Mouse (Mus musculus) heart, adult 8-10 months (tissue): ENCODE results near the gene Armc2. TPM values are rescaled to one million over a fixed set of nuclear protein-coding genes. Genes with fewer than 3 reads are reported as not detected.
A peak's percentile ranks its signal among the peaks of the same experiment; 100 is the strongest.
"Not testable (repeated sequence)": the region's sequence is repeated elsewhere in the genome, so short reads cannot be mapped to it uniquely, and the experiment has no call there.

Experiments
- DNase-seq: peaks from one replicate; pipeline ENCODE4 v3.0.0; 2022; ENCODE audit warnings: low spot score
- total RNA-seq, 4 experiments: library from RNA; stranded (reverse); gene quantifications; 2 replicates each; pipeline ENCODE4 v1.2.4; 2022

Armc2 gene
- total RNA-seq, 4 experiments from 2014 or later = 22.2 to 29.8 (median 28.0) TPM

DNA sequence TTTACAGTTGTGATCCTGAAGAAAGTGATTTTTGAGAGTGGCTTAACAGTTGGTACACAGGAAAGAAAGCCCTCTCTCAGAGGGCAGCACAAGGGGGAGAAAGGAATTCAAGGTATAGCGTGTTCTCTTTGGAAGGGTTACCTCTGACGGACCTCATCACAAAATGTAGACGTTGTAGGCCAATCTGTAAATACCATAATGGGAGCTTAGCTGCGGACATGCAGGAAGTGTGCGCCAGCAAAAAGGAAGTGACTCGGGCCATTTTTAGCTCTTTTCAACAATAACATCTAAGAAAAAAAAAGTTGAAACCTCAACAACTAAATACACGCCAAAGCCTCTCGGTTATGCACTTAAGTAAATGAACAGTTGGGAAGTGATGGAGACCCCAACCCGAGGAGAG is 45.6 kb downstream of the Armc2 start:
- DNase-seq = no peak

DNA sequence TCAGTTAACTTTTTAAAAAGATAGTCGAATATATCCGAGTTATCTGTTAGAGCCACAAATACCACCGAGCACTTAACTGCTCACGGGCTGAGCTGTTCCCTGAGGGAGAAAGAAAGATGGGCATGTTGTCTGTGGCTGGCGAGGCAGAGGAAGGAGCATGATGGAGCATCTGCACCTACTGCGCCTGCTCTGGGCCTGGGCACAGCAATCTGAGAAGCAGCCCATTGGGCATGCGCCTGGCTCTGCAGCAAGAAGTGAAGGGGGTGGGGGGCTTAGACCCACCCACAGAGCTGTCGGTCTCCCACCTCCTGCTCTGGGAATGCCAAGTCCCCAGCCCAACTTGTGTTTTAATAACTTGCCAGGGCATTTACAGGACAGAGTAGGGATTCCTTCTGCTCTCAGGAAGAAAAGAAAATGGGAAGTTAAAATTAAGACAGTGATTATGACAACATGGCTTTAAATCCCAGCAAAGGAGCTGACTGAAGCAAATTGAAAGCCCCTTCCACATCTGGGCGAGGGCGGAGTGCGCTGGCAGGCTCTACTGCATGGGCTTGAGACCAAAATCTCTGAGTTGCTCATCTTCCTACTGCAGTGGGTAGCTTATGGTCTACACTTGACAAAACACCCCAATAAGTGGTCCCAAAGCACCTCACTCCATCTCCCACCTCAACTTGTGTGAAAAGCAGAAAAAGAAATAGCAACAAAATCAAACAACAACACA is 50.2 kb downstream of the Armc2 start:
- no peak for DNase-seq

DNA sequence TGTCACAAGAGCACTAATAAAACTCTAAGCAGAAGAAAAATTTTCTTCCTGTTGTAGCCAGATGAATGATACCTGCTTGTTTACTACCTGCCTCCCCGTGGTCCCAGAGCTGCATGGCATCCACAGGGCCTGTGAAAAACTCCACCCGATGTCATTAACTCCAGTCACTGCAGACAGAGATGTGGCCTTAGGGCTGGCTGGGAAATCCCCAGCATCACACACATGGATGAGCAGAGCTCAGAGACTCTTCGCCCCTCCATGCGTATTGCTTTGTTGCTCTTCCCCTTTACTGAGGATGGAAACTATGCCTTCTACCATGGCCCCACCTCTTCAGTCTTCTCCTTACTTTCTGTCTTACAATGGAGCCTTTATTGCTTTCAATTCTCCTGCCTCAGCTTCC is 55.5 kb downstream of the Armc2 start:
- DNase-seq = no peak

DNA sequence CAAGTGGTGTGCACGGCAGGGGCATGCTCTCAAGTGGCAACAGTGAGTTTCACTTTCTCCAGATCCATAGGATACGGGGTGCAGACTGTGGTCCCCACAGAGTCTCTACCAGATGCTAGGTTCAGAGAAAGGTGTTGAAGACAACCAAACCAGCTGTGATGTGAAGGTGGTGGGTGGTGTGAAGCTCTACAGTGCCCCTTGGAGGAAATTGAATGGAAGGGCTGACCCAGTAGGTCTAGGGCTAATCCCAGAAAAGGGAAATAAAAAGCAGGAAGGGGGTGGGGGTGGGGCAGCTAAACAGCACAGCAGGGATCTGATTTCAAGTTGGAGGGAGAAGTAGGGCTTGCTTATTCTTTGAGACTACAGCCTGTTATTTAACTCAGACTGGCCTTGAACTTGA is 58.4 kb downstream of the Armc2 start:
- peak; percentile 52 for DNase-seq

DNA sequence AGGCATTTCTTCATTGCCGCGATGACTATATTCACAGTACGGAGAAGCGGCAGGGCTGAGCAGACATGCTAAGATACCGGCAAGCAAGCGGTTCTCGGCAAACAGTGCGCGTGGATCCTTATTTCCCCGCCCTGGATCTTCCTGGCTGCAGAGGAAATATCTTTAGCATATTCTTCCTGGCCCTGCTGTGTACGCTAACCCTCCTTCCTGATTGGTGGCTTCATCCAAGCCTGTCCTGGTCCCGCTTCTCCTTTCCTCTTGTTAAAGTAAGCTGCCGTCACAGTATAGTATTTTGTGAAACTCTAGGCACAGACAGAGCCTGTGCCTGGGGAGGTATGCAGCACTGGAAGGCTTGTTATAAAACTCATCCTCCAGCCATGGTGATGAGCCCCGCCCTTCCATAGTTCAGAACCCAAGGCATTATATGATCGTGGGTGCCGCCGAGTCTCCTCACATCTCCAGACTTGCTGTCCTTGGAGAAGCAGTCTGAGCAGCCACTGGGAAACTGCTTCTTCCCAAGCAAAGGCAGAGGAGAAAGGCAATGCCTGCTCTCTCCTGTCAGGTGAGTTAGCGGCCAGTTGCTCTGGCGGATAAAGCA is 59.5 kb downstream of the Armc2 start:
- DNase-seq = no peak

DNA sequence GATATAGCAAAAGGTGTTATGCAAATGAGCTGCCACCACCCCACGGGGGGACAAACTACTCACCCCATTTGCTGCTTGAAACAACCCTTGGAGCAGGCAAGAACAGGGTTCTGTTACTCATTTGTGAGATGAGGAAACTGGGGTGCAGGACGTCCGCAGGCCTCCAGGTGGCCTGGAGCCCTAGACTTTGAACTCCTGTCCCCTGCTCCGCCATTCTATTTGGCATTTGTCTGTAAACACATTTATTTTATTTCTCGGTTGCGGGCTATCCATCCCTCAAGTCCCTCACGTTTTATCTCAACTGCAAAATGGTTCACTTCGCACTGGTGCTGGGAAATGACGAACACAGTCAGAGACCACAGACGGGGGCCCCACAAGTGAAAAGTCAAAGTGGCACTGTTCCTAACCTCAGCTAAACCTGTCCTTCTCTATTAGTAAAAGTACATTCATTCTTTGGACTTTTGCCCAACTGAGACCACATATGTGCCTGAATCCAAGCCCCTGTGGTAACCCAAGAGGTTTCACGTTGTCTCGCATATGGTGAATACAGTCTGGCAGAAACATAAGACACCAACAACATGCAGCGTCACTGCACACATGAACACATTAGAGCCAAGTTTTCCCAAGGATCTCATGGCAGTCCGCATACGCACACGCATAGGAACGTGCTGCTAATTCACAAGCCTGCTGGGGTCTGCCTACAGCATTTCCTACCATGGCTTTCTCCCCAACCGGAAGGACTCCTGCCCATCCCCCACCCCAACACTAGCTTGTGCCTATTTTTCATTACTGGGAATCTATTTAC is 60.6 kb downstream of the Armc2 start:
- DNase-seq = no peak

DNA sequence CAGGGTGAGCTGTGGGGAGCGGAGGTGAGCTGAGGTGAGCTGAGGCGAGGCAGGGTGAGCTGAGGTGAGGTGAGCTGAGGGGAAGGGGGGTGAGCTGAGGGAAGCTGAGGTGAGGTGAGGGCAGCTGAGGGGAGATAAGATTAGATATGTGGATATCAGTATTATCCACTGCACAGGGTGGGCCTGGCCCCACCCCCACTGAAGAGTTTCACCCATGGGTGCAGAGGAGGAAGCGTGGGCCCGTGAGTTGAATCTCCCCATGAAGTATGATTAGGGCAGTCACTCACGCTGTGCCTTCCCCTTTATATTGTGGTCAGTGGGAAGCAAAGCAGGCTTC is 64.7 kb downstream of the Armc2 start:
- DNase-seq = no peak

DNA sequence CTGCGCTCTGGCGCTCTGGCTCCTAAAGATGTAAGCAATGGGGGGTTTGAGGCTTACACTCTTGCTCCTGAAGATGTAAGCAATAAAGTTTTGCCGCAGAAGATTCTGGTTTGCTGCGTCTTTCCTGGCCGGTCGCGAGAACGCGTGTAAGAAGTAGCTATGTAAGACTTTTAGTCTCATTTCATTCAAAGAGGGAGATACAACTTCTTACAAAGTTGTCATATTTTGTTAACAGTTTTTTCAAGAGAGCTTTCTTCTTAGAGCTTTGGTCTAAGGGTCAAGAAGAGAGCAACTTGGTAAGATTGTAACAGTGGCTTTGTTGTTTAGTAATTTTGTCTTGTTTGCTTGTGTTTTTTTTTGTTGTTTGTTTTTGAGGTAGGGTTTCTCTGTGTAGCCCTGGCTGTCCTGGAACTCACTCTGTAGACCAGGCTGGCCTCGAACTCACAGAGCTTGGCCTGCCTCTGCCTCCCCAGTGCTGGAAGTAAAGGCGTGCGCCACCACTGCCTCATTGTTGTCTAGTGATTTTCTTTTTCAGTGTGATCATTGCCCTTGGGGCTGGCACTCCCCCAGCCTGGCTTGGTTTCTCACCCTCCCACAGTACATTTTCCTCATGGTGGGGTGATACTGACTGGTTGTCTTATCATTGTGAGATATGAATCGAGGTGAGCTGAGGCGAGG is 65.3 kb downstream of the Armc2 start:
- no peak for DNase-seq

DNA sequence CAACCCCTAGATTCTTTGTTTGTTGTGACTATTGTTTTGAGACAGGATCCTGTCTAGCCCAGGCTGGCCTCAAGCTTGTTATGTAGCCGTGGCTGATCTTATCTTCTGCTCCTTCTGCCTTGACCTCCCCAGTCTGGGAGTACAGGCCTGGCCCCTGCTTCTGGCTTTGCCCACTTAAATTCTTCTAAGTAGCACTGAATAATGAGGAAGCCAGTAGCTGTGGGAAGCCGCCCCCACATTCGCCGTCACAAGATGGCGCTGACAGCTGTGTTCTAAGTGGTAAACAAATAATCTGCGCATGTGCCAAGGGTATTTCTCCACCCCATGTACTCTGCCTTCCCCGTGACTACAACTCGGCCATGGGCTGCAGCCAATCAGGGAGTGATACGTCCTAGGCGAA is 65.9 kb downstream of the Armc2 start:
- not testable (repeated sequence) for DNase-seq

DNA sequence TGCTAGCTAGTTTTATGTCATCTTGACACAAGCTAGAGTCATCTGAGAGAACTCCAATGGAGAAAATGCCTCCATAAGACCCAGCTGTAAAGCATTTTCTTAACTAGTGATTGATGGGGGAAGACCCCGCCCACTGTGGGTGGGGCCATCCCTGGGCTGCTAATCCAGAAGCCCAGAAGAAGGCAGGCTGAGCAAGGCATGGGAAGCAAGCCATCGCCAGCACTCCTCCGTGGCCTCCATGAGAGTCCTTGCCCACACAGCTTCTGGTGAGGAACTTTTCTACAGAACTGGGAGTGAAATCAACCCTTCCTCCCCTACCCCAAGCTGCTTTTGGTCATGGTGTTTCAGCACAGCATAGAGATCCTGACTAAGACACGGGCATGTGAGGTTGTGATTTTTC is 79.2 kb downstream of the Armc2 start:
- no peak for DNase-seq

DNA sequence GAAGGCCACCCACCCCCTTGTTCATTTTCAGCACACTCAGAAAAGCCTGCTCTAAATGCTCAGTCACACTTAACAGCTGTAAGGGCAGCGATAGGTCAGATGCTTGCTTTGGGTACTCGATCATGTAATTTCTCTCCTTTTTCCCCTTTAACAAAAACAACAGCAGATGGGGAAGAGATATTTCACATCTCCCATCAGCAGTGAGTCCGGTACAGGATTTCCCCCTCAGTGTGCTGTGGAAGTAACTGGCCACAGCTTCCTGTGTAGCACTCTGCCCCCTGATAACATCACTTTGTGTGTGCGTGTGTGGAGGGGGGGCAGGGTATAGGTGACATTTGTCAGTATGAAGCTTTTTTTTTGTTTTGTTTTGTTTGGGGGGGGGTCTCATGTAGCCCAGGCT is 81.1 kb downstream of the Armc2 start:
- DNase-seq = peak; percentile 38

DNA sequence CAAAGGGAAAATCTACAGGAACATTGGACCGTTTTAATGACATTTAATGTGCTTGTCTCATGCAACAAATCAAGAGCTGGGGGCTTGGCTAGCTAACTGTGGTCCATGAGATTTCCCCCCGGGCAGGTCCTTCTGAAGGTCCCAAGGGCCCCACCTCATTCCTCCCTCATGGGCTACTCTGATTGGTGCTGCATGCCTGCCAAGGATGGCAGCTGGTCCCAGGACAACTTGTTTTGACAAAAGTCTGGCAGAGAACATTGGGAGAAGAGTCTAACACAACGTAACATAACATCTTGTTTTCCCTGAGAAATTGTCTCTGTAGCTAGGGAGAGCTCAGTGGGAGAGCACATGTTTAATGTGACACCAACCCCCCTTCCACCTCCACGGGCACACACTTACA is 82.1 kb downstream of the Armc2 start:
- peak; percentile 41 for DNase-seq

DNA sequence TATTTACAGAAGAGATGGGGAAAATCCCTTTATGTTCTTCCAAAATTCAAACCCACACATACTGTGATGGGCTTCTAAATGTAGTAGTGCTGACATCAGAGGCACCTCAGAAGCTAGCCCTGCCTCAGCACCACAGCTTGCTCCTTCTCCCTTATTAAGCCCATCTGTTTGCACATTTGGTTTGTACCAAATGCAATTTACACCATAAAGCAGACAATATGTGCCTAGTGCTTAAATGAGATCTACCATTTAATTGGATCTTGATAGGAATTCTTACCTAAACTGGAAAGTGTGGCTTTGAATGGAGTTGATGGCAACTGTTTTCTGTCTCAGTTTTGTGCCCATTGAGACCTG is 82.8 kb downstream of the Armc2 start:
- no peak for DNase-seq

DNA sequence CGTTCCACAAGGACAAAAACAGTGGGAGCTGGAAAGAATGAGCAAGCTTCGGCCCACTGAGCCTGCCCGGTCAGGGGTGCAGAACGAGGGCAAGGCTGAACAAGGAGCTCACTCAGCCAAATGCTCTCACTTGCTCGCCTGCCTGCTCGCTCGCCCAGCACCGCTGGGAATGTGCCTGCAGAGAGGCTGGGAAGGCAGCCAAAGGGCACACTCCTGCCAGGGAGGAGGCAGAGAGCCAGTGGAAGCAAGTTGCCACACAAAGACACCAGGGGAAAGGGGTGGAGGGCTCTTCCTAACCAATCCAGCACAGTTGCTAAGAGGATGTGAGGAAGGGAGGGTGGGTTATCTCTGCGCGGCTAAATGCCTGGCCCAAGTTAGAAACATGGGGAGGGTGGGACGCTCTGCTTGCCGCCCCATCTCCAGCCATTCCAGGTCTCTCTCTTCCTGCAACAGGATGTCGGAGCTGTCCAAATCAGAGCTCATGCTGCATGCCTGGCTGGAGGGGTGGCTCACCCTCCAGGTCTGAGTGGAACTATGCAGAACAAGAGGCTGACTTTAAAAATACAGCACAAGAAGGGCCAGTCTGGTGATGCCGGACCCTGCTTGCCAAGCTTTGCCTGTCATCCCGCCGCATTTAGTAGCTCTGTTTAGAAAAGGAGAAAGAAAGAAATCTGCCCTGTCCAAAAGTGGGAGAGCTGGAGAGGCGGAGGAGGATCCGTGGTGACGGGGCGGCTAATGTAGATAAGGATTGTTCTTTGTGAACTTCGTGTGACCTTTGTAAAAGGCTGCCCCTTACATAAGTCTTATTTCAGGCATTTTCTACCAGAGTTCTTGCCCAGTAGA is 83.4 kb downstream of the Armc2 start:
- DNase-seq = peak; percentile 90

DNA sequence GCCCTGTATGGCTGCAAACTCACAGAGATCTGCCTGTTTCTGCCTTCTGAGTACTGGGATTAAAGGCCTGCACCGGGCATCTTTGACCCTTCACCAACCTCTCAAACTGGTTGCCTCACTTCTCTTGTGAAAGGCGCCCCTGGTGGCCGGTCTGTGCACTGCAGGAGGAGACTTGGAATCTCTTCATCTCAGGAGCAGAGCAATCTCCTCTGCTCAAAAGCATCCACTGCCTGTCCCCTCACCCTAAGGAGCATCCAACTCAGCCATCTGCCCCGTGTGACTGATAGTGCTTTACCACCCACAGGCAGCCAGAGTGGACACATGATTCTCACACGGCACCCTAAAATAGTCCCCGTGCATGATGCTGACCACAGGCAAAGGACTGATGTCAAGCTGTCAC is 84.7 kb downstream of the Armc2 start:
- DNase-seq = peak; percentile 75

DNA sequence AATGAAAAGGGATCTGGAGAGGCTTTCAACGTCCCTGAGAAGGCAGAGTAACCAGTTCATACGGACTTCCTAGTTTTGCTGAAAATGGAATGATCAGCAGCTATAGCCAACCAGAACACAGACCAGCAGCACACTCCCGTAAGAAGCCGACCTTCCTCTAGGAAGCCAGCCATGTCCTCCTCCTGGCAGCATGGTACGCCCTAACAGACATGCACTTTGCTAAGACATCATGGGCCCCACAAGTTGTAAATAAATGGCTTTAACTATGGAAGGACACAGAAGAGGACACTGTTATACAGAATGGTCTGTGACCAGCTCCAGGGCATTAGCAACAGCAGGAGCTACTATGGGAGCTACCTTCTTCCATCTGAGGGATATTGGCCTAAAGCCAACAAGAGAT is 85.3 kb downstream of the Armc2 start:
- no peak for DNase-seq

DNA sequence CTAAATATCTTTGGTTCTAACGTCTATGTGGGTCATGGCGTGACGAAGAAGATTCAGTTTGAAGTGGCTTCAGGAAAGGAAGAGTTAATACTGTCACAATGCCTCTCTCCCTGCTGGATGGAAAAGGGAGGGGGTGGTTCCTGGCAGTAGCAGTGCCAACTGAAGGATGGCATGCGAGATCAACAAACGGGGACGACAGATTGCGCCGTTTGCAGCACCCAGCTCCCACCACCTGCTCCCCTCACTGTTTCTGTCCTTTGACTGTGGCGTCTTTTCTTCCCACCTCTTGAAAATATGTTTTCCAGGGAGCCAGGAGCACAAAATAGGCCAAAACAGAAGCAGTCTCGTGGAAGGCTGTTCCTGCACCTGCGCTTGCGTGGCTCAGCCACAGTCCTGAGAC is 86.3 kb downstream of the Armc2 start:
- DNase-seq = peak; percentile 19

DNA sequence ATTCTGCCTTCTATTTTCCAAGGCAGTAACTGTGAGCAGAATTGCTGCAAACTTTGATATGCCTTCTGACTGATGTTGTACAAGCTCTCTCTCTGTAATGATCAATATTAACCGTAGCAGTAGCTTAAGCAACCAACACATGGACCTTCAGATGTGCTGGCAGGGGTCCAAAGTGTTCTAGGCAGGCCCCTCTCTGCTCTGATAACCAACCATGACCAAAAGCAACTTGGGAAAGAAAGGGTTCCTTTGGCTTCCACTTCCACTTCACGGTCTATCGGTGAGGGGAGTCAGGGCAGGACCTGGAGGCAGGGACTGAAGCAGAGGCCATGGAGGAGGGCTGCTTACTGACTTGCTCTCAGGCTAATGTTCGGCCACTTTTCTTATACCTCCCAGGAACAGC is 87.3 kb downstream of the Armc2 start:
- no peak for DNase-seq

DNA sequence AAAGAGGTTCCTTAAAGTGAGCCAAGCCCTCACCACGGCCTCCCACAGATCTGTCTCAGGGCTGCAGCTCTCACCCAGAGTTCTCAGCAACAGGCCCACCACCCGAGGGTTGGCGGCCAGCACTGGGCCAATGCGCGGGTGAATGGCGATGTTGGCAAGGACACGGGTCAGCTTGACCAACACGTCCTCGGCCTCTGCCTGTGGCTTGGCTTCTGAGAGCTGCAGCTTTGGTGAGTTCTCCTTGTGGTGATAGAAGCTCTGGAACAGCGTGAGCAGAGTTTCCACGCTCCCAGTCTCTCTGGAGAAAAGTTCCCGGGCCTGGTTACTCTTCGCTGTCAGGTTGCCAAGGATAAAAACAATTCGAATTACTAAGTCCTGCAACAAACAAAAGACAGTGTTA is 91.5 kb downstream of the Armc2 start:
- no peak for DNase-seq

DNA sequence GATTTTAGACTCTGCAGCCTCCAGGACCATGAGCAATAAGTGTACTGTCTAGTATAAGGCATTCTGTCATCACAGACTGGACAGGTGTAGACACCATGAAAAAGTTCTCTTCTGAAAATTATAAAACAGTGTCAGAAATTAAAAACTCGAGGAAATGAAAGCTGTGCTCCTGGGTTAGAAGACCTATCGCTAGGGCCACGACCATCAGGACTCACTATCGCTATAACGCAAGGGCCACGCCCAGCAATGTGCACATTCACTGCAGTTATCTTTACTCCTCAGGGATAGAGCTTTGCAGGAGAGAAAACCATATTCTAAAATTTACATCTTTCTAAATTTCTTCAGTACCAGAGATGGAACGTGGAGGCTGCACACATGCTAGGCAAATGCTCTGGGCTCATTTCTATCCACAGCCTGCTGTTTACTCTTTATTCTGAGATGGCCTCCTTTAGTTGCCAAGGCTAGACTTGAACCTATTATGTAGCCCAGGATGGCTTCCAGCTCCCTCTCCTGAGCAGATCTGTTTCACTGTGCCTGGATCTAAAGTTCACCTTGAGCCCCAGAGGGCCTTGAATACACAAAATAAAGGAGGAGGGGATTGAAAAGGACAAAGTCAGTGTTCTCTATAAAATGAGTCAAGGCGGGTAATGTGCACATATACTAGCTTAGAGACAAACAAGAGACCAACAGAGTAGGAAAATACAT is 105.8 kb downstream of the Armc2 start:
- no peak for DNase-seq

DNA sequence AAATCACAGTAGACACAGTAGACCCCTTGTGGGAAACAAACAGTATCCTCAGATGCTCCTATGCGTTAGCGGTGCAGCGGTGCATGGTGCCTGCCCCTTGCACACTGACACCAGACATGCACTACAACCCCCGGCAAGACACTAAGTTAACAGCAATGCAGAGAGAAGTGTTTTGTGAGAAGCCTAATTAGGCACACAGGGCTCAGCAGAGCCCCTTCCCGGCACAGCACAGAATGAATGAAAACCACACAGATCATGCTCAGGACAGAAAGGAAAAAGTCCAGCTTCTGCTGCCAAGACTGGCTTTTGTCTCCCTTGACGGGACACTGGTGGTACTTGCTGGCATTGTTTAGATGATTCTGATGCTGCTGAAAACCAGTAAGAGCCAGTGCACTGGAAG is 109.3 kb downstream of the Armc2 start:
- no peak for DNase-seq
